Mouse (Mus musculus): ENCODE measurements at regions not wholly inside any gene's neighbourhood (a gene's known extent, or its start where the extent isn't known, plus 50 kb on each side); places are given as distances from the start of the nearest gene placed in this dataset.

GRCm38 (mm10) chr9:111838069-111838820, 148.1 kb upstream of the Stac start:
- peak; percentile 30 for DNase-seq (ENCODE audit: low read depth, low spot score)

- no peak for DNase-seq (ENCODE audit: low read depth, low spot score)
Measured at GRCm38 (mm10) chr9:111822094-111822493, 131.9 kb upstream of the Stac start.

GRCm38 (mm10) chr9:111817461-111817860, 127.3 kb upstream of the Stac start:
- DNase-seq (ENCODE audit: low read depth, low spot score) = no peak

- no peak for DNase-seq (ENCODE audit: low read depth, low spot score)
Measured at GRCm38 (mm10) chr9:111804931-111805330, 114.8 kb upstream of the Stac start.

- no peak for DNase-seq (ENCODE audit: low read depth, low spot score)
Measured at GRCm38 (mm10) chr9:111801381-111801780, 111.2 kb upstream of the Stac start.

GRCm38 (mm10) chr9:111800869-111801268, 110.7 kb upstream of the Stac start:
- DNase-seq (ENCODE audit: low read depth, low spot score) = no peak

- no peak for DNase-seq (ENCODE audit: low read depth, low spot score)
Measured at GRCm38 (mm10) chr9:111778981-111779380, 88.8 kb upstream of the Stac start.

- DNase-seq (ENCODE audit: low read depth, low spot score) = no peak
Measured at GRCm38 (mm10) chr9:111777433-111778135, 87.4 kb upstream of the Stac start.

GRCm38 (mm10) chr9:111774229-111774628, 84.1 kb upstream of the Stac start:
- peak; percentile 18 for DNase-seq (ENCODE audit: low read depth, low spot score)

GRCm38 (mm10) chr9:111762653-111763468, 72.7 kb upstream of the Stac start:
- no peak for DNase-seq (ENCODE audit: low read depth, low spot score)

GRCm38 (mm10) chr9:111755235-111755634, 65.1 kb upstream of the Stac start:
- DNase-seq (ENCODE audit: low read depth, low spot score) = no peak

GRCm38 (mm10) chr9:111746151-111746550, 56.0 kb upstream of the Stac start:
- DNase-seq (ENCODE audit: low read depth, low spot score) = no peak

- DNase-seq (ENCODE audit: low read depth, low spot score) = no peak
Measured at GRCm38 (mm10) chr9:111745206-111745605, 55.1 kb upstream of the Stac start.
